Mouse (Mus musculus) lung, postnatal 0 days (tissue): ENCODE measurements around the gene Ccdc86. TPM values are rescaled to one million over a fixed set of nuclear protein-coding genes. Genes with fewer than 3 reads are reported as not detected.

ENCODE experiments used
- ATAC-seq: fragments of 200-750 bp; cut with Nextera tagmentation; 2 replicates; pipeline ENCODE4 v1.8.0; 2017; ENCODE audit warnings: moderate library complexity
- DNase-seq: peaks from one replicate; pipeline ENCODE4 v3.0.0-alpha.2; 2016; ENCODE audit warnings: low spot score
- H3K27ac ChIP-seq: fragments of 300-500 bp; sonication (generic); 2 replicates; pipeline ENCODE4 v1.5.1; 2014; ENCODE audit warnings: antibody characterized with exemption, mild to moderate bottlenecking, low read length, mixed read lengths
- H3K27me3 ChIP-seq: fragments of 300-500 bp; sonication (generic); replicated peaks from 2 replicates; pipeline ENCODE4 v1.6.1; 2014; ENCODE audit warnings: low read length, mixed read lengths; ENCODE audit not compliant: insufficient read depth
- H3K36me3 ChIP-seq: fragments of 300-500 bp; sonication (generic); 2 replicates; pipeline ENCODE4 v1.6.1; 2014; ENCODE audit warnings: low read length, mixed read lengths; ENCODE audit not compliant: insufficient read depth
- H3K4me1 ChIP-seq: fragments of 300-500 bp; sonication (generic); 2 replicates; pipeline ENCODE4 v1.6.1; 2014; ENCODE audit warnings: antibody characterized with exemption, low read depth, low read length, mixed read lengths; ENCODE audit not compliant: insufficient read depth
- H3K4me2 ChIP-seq: fragments of 300-500 bp; sonication (generic); replicated peaks from 2 replicates; pipeline ENCODE4 v1.6.1; 2014; ENCODE audit warnings: low read depth, mild to moderate bottlenecking, low read length, moderate library complexity, mixed read lengths
- H3K4me3 ChIP-seq: fragments of 300-500 bp; sonication (generic); 2 replicates; pipeline ENCODE4 v1.5.1; 2014; ENCODE audit warnings: low read depth, low read length
- H3K9ac ChIP-seq: fragments of 300-500 bp; sonication (generic); replicated peaks from 2 replicates; pipeline ENCODE4 v1.6.1; 2014; ENCODE audit warnings: low read depth, mild to moderate bottlenecking
- H3K9me3 ChIP-seq: fragments of 300-500 bp; sonication (generic); 2 replicates; pipeline ENCODE4 v1.6.1; 2016; ENCODE audit warnings: low read length, mixed read lengths
- CTCF ChIP-seq: IDR thresholded peaks from 2 replicates; pipeline ENCODE4 v1.5.1; 2016; ENCODE audit warnings: antibody characterized with exemption, mild to moderate bottlenecking
- EP300 ChIP-seq: IDR thresholded peaks from 2 replicates; pipeline ENCODE4 v1.6.1; 2016; ENCODE audit warnings: antibody characterized with exemption, mild to moderate bottlenecking, control low read depth
- WGBS: fragments of 180-500 bp; shearing (Covaris S2); extraction: QIAGEN DNeasy Blood & Tissue Kit; methylation state at CpG from one replicate; pipeline ENCODE4 v1.1.7; 2014; 5-methylcytosine and 5-hydroxymethylcytosine counted together
- polyA plus RNA-seq: library from polyadenylated mRNA; unstranded; fragments of >200 nt; fragmentation: Nextera tagmentation; extraction: Ambion mirVana; gene quantifications from 2 replicates; pipeline ENCODE4 v1.2.1, GENCODE M21; 2015

Gene Ccdc86
- polyA plus RNA-seq, 1 experiment from 2014 or later = 13.5 TPM

DNA sequence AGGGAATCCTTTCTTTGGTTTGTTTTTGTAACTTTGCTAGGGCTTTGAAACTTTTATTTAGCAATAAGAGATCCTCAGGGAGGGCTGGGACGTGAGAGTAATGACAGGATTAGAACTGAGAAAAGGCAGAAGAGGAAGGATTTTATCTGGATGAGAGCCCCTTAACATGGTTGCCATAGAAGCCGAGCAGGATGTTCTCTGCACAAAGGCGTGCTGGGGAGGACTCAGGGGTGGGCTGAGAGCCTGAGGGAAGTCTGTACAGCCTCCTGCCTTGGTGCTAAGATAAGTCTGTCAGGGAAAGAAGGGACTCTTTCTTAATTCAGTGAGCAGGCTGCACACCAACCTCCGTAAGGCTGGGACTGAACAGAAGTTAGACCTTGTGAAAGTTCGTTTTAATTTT, 14.0 kb downstream of the Ccdc86 start:
- no peak for TF ChIP-seq EP300
- no peak for TF ChIP-seq CTCF
- Histone ChIP-seq H3K4me2 (no peak overlapping the region), H3K9me3 (no peaks in the 10 kb centered on the region), H3K27ac (no peak overlapping the region), H3K9ac (no peak overlapping the region), H3K36me3 (no peaks in the 10 kb centered on the region), H3K4me1 (no peaks in the 10 kb centered on the region), H3K27me3 (no peaks in the 10 kb centered on the region), H3K4me3 (no peak overlapping the region)
- no peak for DNase-seq
- WGBS = 33% methylated on average over 5 of the region's 5 CpGs
- ATAC-seq = no peak

DNA sequence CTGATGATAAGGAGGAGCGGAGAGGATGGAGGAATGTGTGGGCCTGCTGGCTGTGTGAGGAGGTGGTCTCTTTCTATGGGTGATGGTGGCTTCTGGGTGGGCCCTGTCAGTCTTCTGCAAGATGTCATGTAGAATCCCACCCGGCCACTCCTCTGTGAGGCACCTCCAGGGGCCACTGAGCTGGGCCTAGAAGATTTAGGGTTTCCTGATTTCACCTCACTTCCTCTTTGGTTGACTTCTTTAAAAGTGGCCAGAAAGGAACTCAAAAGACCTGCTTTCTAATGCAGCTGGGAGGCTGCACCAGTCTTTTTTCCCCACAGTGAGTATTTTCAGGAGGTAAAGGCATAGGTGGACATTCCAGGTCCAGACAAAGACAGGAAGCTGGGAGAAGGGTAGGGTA, 18.4 kb downstream of the Ccdc86 start:
- TF ChIP-seq EP300 = no peak
- no peak for TF ChIP-seq CTCF
- H3K4me1 ChIP-seq = no peaks in the 10 kb centered on the region
- no peak overlapping the region for H3K4me2 ChIP-seq
- H3K4me3 ChIP-seq = no peak overlapping the region
- ATAC-seq (no peak), DNase-seq (no peak)
- no peaks in the 10 kb centered on the region for H3K36me3 ChIP-seq
- no peak overlapping the region for H3K27ac ChIP-seq
- no peak overlapping the region for H3K9ac ChIP-seq
- 82% methylated on average over 2 of the region's 2 CpGs for WGBS
- H3K9me3 ChIP-seq = no peaks in the 10 kb centered on the region
- H3K27me3 ChIP-seq = no peaks in the 10 kb centered on the region

DNA sequence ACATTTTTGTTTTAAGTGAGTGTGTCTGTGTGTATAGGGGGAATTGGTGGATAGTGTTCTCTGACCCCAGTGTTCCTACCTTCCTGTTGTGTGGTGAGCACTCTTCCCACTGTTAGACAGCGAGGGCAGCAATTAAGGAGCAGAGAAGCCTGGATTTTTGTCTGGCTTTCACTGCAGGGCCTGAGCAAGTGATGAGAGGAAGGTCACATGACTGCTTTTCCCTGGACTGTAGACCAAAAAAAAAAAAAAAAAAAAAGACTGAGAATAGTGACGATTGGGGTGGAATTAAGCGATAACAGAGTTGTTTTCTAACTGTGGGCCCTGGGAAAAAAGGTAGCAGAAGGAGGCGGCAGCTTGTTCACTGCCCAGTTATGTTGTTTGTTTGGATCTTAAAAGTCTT, 22.4 kb downstream of the Ccdc86 start:
- Histone ChIP-seq H3K4me3 (no peak overlapping the region), H3K36me3 (no peaks in the 10 kb centered on the region), H3K4me2 (no peak overlapping the region), H3K9me3 (no peaks in the 10 kb centered on the region), H3K27me3 (no peaks in the 10 kb centered on the region), H3K4me1 (no peaks in the 10 kb centered on the region), H3K27ac (no peak overlapping the region), H3K9ac (no peak overlapping the region)
- TF ChIP-seq EP300 (no peak), CTCF (no peak)
- ATAC-seq (no peak), DNase-seq (no peak)
- WGBS = 51% methylated on average over 4 of the region's 4 CpGs

DNA sequence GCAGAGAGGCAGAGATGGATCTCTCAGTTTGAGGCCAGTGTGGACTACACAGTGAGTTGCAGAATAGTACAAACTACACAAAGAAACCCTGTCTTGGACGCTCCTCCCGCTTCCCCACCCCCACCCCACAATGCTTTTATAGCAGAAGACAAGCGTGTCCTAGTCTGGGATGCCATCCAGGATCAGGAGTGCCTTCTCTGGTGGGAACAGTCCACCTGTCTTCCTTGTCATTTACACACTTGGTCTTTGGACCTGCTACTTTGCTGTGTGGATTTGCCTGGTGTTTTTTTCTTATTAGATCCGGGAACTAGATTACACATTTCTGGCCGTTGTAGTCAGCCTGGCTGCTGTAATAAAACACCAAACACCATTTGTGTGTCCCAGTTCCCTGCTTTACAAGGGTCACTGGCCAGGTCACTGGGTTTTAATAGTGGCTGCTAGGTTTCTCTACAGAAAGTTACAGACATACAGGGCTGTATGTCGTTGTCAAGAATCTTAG, 22.9 kb downstream of the Ccdc86 start:
- no peak overlapping the region for H3K4me2 ChIP-seq
- no peak overlapping the region for H3K27ac ChIP-seq
- no peak overlapping the region for H3K9ac ChIP-seq
- no peaks in the 10 kb centered on the region for H3K36me3 ChIP-seq
- no peak overlapping the region for H3K4me3 ChIP-seq
- no peaks in the 10 kb centered on the region for H3K4me1 ChIP-seq
- no peak for DNase-seq
- WGBS = 56% methylated on average over 6 of the region's 6 CpGs
- TF ChIP-seq CTCF = no peak
- TF ChIP-seq EP300 = no peak
- no peaks in the 10 kb centered on the region for H3K9me3 ChIP-seq
- H3K27me3 ChIP-seq = no peaks in the 10 kb centered on the region
- no peak for ATAC-seq

DNA sequence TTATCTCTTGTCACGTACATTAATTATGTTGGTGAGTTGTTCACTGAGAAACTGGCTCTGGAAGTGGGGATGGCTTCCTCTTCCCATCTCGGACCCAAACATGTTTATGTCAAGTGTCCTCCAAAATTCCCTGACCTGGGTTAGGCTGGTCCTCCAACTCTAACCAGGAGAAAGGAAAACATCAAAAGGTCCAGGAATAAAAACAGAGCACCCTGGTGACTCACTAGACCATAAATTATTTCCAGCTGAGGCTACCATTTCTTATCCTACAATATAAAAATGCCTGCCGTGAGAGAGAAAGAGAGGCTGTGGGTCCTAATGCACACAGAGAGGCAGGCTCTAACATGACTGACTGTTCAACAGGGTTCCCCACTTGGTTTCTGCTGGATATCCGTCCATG, 24.8 kb downstream of the Ccdc86 start:
- Histone ChIP-seq H3K4me3 (no peak overlapping the region), H3K27me3 (no peaks in the 10 kb centered on the region), H3K36me3 (no peaks in the 10 kb centered on the region), H3K4me2 (no peak overlapping the region), H3K9me3 (no peaks in the 10 kb centered on the region), H3K27ac (no peak overlapping the region), H3K9ac (no peak overlapping the region), H3K4me1 (no peaks in the 10 kb centered on the region)
- ATAC-seq (no peak), DNase-seq (no peak)
- 32% methylated on average over 4 of the region's 4 CpGs for WGBS
- no peak for TF ChIP-seq EP300
- TF ChIP-seq CTCF = no peak

DNA sequence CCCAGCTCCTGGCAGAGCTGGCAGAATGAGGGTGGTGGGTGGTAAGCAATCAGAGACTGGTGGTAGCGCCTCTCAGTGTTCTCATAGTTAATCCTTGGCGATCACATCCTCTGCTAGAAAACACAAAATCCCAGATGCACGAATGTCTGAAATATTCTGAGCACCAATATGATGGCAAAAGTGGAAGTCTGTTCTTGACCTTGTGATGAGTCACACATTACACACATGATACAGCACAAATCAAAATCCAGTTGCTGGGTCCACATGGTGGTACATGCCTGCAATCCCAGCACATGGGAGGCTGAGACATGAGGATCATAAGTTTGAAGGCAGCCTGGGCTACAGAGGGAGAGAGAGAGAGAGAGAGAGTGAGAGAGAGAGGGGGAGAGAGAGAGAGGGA, 28.0 kb downstream of the Ccdc86 start:
- WGBS = 69% methylated on average over 3 of the region's 3 CpGs
- Histone ChIP-seq H3K9me3 (no peaks in the 10 kb centered on the region), H3K36me3 (no peaks in the 10 kb centered on the region), H3K27me3 (no peaks in the 10 kb centered on the region), H3K4me1 (no peaks in the 10 kb centered on the region), H3K4me2 (no peak overlapping the region), H3K27ac (no peak overlapping the region), H3K9ac (no peak overlapping the region), H3K4me3 (no peak overlapping the region)
- no peak for ATAC-seq
- DNase-seq = no peak
- no peak for TF ChIP-seq CTCF

DNA sequence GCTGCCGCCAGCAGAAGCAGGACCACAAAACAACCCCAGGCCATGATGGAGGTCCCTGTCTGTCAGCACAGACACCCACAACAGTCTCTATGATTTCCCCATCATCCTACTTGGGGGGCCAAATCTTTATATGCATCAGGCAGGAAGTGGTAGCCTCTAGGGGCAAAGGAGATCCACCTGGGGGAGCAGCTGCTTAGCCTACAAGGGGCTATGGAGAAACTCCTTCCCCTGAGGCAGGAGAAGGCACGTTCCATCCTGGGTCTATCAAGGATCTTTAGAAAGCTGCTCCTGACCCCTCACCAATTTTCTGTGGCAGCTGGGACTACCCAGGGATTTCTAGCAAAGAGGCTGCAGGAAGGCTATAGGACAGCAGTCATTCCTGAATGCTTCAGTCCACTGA, 28.5 kb downstream of the Ccdc86 start, which contains the start of gene Zp1:
Gene Zp1 (minus strand): TSS at position 101 of the 400 bp plus-strand sequence.
- Histone ChIP-seq H3K27me3 (no peaks in the 10 kb centered on the region), H3K27ac (no peak within 1 kb of the TSS), H3K4me3 (no peak within 1 kb of the TSS), H3K36me3 (no peaks in the 10 kb centered on the region), H3K4me2 (no peak within 1 kb of the TSS), H3K9me3 (no peaks in the 10 kb centered on the region), H3K4me1 (no peaks in the 10 kb centered on the region), H3K9ac (no peak within 1 kb of the TSS)
- 71% methylated on average over 2 of the region's 2 CpGs for WGBS
- ATAC-seq (no peak), DNase-seq (no peak)
- TF ChIP-seq CTCF (no peak), EP300 (no peak)
